Mouse (Mus musculus) urinary bladder, postnatal 0 days (tissue): ENCODE results near the gene Atf7ip2. TPM values are rescaled to one million over a fixed set of nuclear protein-coding genes. Genes with fewer than 3 reads are reported as not detected.

ENCODE experiments used
- microRNA-seq: library from miRNA; unstranded; fragments of <30 nt; microRNA quantifications from one replicate; pipeline ENCODE4, GENCODE M21; 2016
- polyA plus RNA-seq: library from polyadenylated mRNA; unstranded; fragments of >200 nt; fragmentation: Nextera tagmentation; extraction: Ambion mirVana; gene quantifications from 2 replicates; pipeline ENCODE4 v1.2.1, GENCODE M21; 2015

Atf7ip2 gene
- 0.28 and 0.33 TPM in 2 replicates for polyA plus RNA-seq

GRCm38 (mm10) chr16:10192679-10193506 is at the start of gene Atf7ip2:
Gene Atf7ip2, plus strand, starts transcription at chr16:10192712.

GRCm38 (mm10) chr16:10170005-10170404 is 22.5 kb upstream of the Atf7ip2 start, which contains the start of gene Rpl39l:
Gene Rpl39l, plus strand, starts transcription at chr16:10170226.

Small RNA genes within 50 kb of the gene (microRNA-seq; reads per million reads assigned to microRNA genes)
- gene Gm22932, result not detected

Other genes with a start within 250 kb of the Atf7ip2 start
- 0.01 and 0.04 TPM in 2 replicates for gene Grin2a, start 197.2 kb upstream of the Atf7ip2 start, polyA plus RNA-seq
- gene Rpl39l, start 22.5 kb upstream of the Atf7ip2 start, polyA plus RNA-seq, result 0.69 and 0.95 TPM in 2 replicates
- 77.8 and 106 TPM in 2 replicates for gene Emp2, start 121.3 kb downstream of the Atf7ip2 start, polyA plus RNA-seq
- 0.82 and 1.1 TPM in 2 replicates for gene Tekt5, start 202.8 kb downstream of the Atf7ip2 start, polyA plus RNA-seq
- 34.4 and 35.5 TPM in 2 replicates for gene Nubp1, start 219.2 kb downstream of the Atf7ip2 start, polyA plus RNA-seq